Mouse (Mus musculus) Patski (cell line): ENCODE data around the gene Fig4. TPM values are rescaled to one million over a fixed set of nuclear protein-coding genes. Genes with fewer than 3 reads are reported as not detected.

Experiments used
- ATAC-seq: fragments of 100-300 bp; one replicate; pipeline ENCODE4 v1.8.0; 2021
- CTCF ChIA-PET: fragments of 350-600 bp; sonication (Branson Sonifier 250); formaldehyde crosslinking; loops from one replicate; lab custom pipeline; 2022; ENCODE audit warnings: inconsistent platforms; lab: Charles Lee
- POLR2A ChIA-PET: fragments of 350-600 bp; sonication (Branson Sonifier 250); formaldehyde crosslinking; loops from one replicate; lab custom pipeline; 2022; ENCODE audit warnings: antibody characterized with exemption, inconsistent platforms; lab: Charles Lee
- DNase-seq: peaks from one replicate; pipeline ENCODE4 v3.0.0-alpha.2; 2011; ENCODE audit warnings: low read depth, low spot score
- H3K27me3 ChIP-seq: fragments of 371-371 bp; one replicate; pipeline ENCODE4 v1.5.1; 2021
- CTCF ChIP-seq: fragments of 100-300 bp; IDR thresholded peaks from one replicate; pipeline ENCODE4 v1.5.1; 2021
- in situ Hi-C: fragments of 300-500 bp; cut with MboI; formaldehyde crosslinking; loops from 3 replicates; pipeline ENCODE4 v1.11.1; 2018; ENCODE audit warnings: low pct_unique_long_range_greater_than_20kb, mixed read lengths
- polyA plus RNA-seq: library from polyadenylated mRNA; unstranded; gene quantifications from one replicate; pipeline ENCODE4 v1.2.3, GENCODE M21; 2021

The Fig4 gene
- polyA plus RNA-seq, 1 experiment from 2014 or later = 17.1 TPM

DNA sequence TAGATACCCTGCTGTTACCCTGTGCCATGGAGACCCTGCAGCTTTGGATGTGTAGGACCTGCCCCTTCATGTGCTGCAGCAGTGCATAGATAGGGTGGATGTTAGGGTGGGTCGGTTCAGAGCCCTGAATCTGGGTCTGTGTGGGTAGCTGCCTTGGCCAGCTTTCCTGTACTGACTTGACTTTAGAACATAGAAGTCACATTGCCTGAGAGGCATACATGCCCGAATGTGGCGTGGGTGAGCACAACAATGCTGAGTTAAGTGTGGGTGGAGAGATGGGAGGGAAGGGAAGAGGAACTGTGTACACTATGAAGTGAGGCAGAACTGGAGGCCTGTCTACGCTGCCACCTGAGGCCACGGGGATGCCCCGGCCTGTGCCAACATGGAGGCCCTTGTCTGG, 58.0 kb downstream of the Fig4 start:
- CTCF ChIA-PET = no interaction called here
- no peak for ATAC-seq
- POLR2A ChIA-PET = no interaction called here
- TF ChIP-seq CTCF = no peak
- no peak for DNase-seq
- in situ Hi-C loops = no loop called here
- H3K27me3 ChIP-seq = no peaks in the 10 kb centered on the region

DNA sequence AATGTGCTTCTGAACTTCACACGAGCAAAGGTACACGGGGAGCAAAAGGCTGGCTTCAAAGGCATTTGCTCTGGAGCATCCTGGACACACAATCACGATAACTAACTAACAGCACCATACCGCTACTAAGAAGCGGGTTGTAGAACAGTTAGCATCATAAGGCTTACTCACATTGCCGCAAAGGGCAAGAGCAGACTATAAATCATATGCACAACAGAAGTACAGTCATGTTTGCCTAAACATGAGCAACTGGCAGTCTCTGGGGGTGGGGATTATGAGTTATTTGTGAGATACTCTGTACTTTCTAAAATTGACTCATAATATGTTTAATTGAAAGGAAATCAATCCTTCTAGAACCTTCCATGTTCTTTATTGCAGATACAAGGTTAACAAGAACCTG, 59.1 kb downstream of the Fig4 start:
- no peaks in the 10 kb centered on the region for H3K27me3 ChIP-seq
- TF ChIP-seq CTCF = no peak
- DNase-seq = no peak
- in situ Hi-C loops = no loop called here
- ChIA-PET POLR2A (no interaction called here), CTCF (no interaction called here)
- no peak for ATAC-seq

- ChIA-PET CTCF (no interaction called here), POLR2A (no interaction called here)
- ATAC-seq (no peak), DNase-seq (no peak)
- H3K27me3 ChIP-seq = no peaks in the 10 kb centered on the region
- in situ Hi-C loops = no loop called here
- TF ChIP-seq CTCF = no peak
Observed at GRCm38 (mm10) chr10:41241558-41242242, 61.4 kb downstream of the Fig4 start.

DNA sequence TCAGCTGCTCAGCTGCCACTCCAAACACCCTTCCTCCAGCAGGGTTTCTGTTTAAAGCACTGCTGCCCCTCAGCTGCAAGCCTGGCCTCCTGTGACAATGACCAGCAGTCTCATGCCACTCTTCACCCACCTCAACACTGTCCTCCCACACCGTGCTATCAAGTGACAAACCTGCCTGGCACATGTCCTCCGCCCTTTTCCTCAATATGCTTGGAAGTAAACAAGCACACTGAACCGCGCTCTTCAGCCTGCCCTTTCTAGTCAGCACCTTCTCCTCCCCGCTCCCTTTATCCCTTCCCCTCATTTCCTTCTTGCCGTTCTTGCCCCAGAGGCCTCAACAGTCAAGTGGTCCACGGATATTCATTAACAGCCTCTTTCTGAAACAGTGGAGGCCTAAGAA, 62.0 kb downstream of the Fig4 start:
- ATAC-seq (no peak), DNase-seq (no peak)
- CTCF ChIA-PET = no interaction called here
- no peak for TF ChIP-seq CTCF
- POLR2A ChIA-PET = no interaction called here
- H3K27me3 ChIP-seq = no peaks in the 10 kb centered on the region
- in situ Hi-C loops = no loop called here

GRCm38 (mm10) chr10:41236020-41236419, 67.0 kb downstream of the Fig4 start:
- ChIA-PET POLR2A (no interaction called here), CTCF (no interaction called here)
- no peak for TF ChIP-seq CTCF
- in situ Hi-C loops = no loop called here
- DNase-seq (no peak), ATAC-seq (no peak)
- H3K27me3 ChIP-seq = no peaks in the 10 kb centered on the region

- ATAC-seq = no peak
- CTCF ChIA-PET = no interaction called here
- in situ Hi-C loops = no loop called here
- no peak for TF ChIP-seq CTCF
- no peaks in the 10 kb centered on the region for H3K27me3 ChIP-seq
- POLR2A ChIA-PET = no interaction called here
- DNase-seq = no peak
Observed at GRCm38 (mm10) chr10:41235584-41235983, 67.5 kb downstream of the Fig4 start.

- no peaks in the 10 kb centered on the region for H3K27me3 ChIP-seq
- TF ChIP-seq CTCF = no peak
- CTCF ChIA-PET = no interaction called here
- in situ Hi-C loops = no loop called here
- DNase-seq (no peak), ATAC-seq (no peak)
- POLR2A ChIA-PET = no interaction called here
Observed at GRCm38 (mm10) chr10:41235159-41235558, 67.9 kb downstream of the Fig4 start.

GRCm38 (mm10) chr10:41234552-41234951, 68.5 kb downstream of the Fig4 start:
- in situ Hi-C loops = no loop called here
- no peak for ATAC-seq
- H3K27me3 ChIP-seq = no peaks in the 10 kb centered on the region
- no peak for DNase-seq
- POLR2A ChIA-PET = interaction anchor here (0.6 kb wide), 1 partner anchor 82 kb away, joined by 5 read pairs; no protein-coding TSS in a partner anchor
- no peak for TF ChIP-seq CTCF
- CTCF ChIA-PET = no interaction called here

DNA sequence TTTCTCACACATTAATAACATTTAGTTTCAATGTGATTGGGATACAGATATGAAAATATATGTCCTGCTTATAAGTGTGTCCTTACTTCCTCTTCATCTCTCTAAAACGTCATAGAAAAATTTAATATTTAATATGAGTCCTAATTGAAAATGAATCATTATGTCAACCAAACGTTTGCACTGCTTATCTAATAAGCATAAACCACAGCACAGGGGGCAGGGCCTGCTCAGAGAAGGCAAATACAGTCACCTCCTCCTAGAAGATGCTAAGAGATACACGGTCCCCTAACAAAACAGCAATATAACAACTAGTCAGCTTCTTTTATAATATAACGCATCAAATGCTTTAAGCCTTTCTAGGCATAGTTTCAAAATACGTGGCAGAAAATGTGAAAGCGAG, 69.9 kb downstream of the Fig4 start:
- TF ChIP-seq CTCF = no peak
- ATAC-seq = no peak
- ChIA-PET CTCF (no interaction called here), POLR2A (no interaction called here)
- no peak for DNase-seq
- H3K27me3 ChIP-seq = no peaks in the 10 kb centered on the region
- in situ Hi-C loops = no loop called here

GRCm38 (mm10) chr10:41231163-41231835, 71.8 kb downstream of the Fig4 start:
- ATAC-seq = no peak
- CTCF ChIA-PET = no interaction called here

GRCm38 (mm10) chr10:41227626-41228025, 75.4 kb downstream of the Fig4 start:
- no peaks in the 10 kb centered on the region for H3K27me3 ChIP-seq
- no peak for TF ChIP-seq CTCF
- ATAC-seq (no peak), DNase-seq (no peak)
- in situ Hi-C loops = no loop called here
- POLR2A ChIA-PET = no interaction called here
- CTCF ChIA-PET = interaction anchor here (1.1 kb wide), 1 partner anchor 11 kb away, joined by 3 read pairs; no protein-coding TSS in a partner anchor

More at GRCm38 (mm10) chr10:41231163-41231835, 71.8 kb downstream of the Fig4 start:
- TF ChIP-seq CTCF = no peak
- in situ Hi-C loops = no loop called here
- POLR2A ChIA-PET = no interaction called here
- DNase-seq = no peak
- H3K27me3 ChIP-seq = no peaks in the 10 kb centered on the region
